Mouse (Mus musculus) liver, embryonic 14.5 days (tissue): ENCODE data around the gene Mmp14.

Source experiments
- CTCF ChIP-seq: IDR thresholded peaks from 2 replicates; pipeline ENCODE4 v1.5.1; 2016; ENCODE audit warnings: antibody characterized with exemption, low read depth, control low read depth
- EP300 ChIP-seq: IDR thresholded peaks from 2 replicates; pipeline ENCODE4 v1.6.1; 2016; ENCODE audit warnings: antibody characterized with exemption, low read depth

DNA sequence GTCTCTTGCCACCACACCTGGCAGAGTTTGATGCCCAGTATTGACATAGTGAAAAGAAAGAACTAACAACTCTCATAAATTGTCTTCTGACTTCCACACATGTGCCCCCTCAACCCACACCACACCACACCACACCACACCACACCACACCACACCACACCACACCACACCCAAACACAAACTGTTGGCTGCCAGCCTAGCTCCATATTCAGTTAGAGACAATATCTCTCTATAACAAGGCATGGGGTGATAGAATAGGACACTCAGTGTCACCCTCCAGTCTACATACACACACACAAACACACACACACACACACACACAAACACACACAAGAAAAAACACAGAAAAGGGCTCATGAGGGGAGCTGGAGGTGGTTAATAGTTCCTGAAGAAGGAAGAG, 56.9 kb downstream of the Mmp14 start:
- TF ChIP-seq EP300 = no peak
- no peak for TF ChIP-seq CTCF
